Mouse (Mus musculus): ENCODE data around the gene Spef1. TPM values are rescaled to one million over a fixed set of nuclear protein-coding genes. Genes with fewer than 3 reads are reported as not detected.

The Spef1 gene
- polyA plus RNA-seq, 2 experiments, result 6.7 to 16.3 TPM

- ATAC-seq (ENCODE audit: low FRiP score, low read depth), result no peak
- no peak overlapping the region for H3K4me3 ChIP-seq (replicated peaks; ENCODE audit: low read length)
- no peaks in the 10 kb centered on the region for H3K27me3 ChIP-seq (ENCODE audit: control insufficient read depth, insufficient read depth, low read length)
- no peaks in the 10 kb centered on the region for H3K9me3 ChIP-seq (ENCODE audit: control insufficient read depth, low read length)
- DNase-seq (ENCODE audit: low spot score), result no peak
- H3K4me1 ChIP-seq (ENCODE audit: control insufficient read depth, insufficient read depth, low read length), result peaks cover 5% of the 10 kb centered on the region
- peaks cover 32% of the 10 kb centered on the region for H3K36me3 ChIP-seq (ENCODE audit: control insufficient read depth, insufficient read depth, low read length)
- no peak for TF ChIP-seq POLR2A (IDR thresholded peaks at IDR 0.05; ENCODE audit: borderline replicate concordance, extremely low read depth, insufficient read depth, insufficient read length)
- no peak overlapping the region for H3K9ac ChIP-seq (ENCODE audit: low read depth, low read length, severe bottlenecking)
- no peak overlapping the region for H3K4me2 ChIP-seq (replicated peaks; ENCODE audit: low read depth, low read length, severe bottlenecking)
- 92% methylated on average over 4 of the region's 4 CpGs for WGBS
- no peak overlapping the region for H3K27ac ChIP-seq (replicated peaks; ENCODE audit: low read depth, low read length)
These were observed 33.0 kb downstream of the Spef1 start for GRCm38 (mm10) chr2:131154036-131154435.

DNA sequence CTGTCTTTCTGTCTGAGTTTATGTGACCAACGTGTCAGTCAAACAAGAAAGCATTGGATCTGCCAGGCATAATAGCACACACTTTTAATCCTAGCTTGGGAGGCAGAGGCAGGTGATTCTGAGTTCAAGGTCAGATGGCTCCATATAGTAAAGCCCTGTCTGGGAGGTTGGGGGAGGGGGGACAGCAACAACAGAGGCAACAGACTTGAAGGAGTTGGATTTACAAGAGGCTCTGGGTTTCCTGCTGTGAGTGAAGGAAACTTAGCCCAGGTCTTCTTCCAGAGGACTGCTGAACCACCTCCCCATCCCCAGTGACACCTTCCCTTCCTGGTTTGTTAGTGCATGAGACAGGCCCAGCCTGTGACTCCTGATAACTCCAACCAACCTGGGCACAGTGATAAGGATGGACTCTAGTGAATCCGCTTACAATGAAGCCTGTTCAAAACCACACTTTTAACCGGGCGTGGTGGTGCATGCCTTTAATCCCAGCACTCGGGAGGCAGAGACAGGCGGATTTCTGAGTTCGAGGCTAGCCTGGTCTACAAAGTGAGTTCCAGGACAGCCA, 34.8 kb downstream of the Spef1 start:
- WGBS, result 94% methylated on average over 7 of the region's 7 CpGs
- no peak overlapping the region for H3K4me3 ChIP-seq (replicated peaks; ENCODE audit: low read length)
- no peak overlapping the region for H3K27ac ChIP-seq (replicated peaks; ENCODE audit: low read depth, low read length)
- ATAC-seq (ENCODE audit: low FRiP score, low read depth) (no peak), DNase-seq (ENCODE audit: low spot score) (no peak)
- H3K4me2 ChIP-seq (replicated peaks; ENCODE audit: low read depth, low read length, severe bottlenecking), result no peak overlapping the region
- H3K36me3 ChIP-seq (ENCODE audit: control insufficient read depth, insufficient read depth, low read length), result peaks cover 50% of the 10 kb centered on the region
- TF ChIP-seq POLR2A (IDR thresholded peaks at IDR 0.05; ENCODE audit: borderline replicate concordance, extremely low read depth, insufficient read depth, insufficient read length), result no peak
- H3K4me1 ChIP-seq (ENCODE audit: control insufficient read depth, insufficient read depth, low read length), result no peaks in the 10 kb centered on the region
- H3K9me3 ChIP-seq (ENCODE audit: control insufficient read depth, low read length), result no peaks in the 10 kb centered on the region
- no peaks in the 10 kb centered on the region for H3K27me3 ChIP-seq (ENCODE audit: control insufficient read depth, insufficient read depth, low read length)
- no peak overlapping the region for H3K9ac ChIP-seq (ENCODE audit: low read depth, low read length, severe bottlenecking)

DNA sequence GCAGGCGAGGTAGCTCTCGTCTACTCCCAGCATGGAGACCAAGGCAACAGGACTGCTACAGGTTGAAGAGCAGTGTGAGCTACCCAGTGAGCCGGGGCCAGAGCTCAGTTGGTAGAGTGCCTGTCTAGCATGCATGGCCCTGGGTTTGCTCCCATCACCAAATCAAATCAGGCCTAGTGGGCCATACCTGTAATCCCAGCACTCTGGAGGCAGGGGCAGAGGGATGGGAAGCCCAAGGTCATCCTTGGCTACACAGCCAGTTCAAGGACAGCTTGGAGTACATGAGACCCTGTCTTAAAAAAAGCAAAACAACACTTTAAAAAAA, 37.9 kb downstream of the Spef1 start:
- peaks cover 79% of the 10 kb centered on the region for H3K36me3 ChIP-seq (ENCODE audit: control insufficient read depth, insufficient read depth, low read length)
- 93% methylated on average over 3 of the region's 3 CpGs for whole genome bisulfite sequencing
- TF ChIP-seq POLR2A (IDR thresholded peaks at IDR 0.05; ENCODE audit: borderline replicate concordance, extremely low read depth, insufficient read depth, insufficient read length), result no peak

GRCm38 (mm10) chr2:131148353-131149253, 38.5 kb downstream of the Spef1 start:
- Histone ChIP-seq H3K9ac (ENCODE audit: low read depth, low read length, severe bottlenecking) (no peak overlapping the region), H3K27ac (replicated peaks; ENCODE audit: low read depth, low read length) (no peak overlapping the region), H3K9me3 (ENCODE audit: control insufficient read depth, low read length) (no peaks in the 10 kb centered on the region), H3K36me3 (ENCODE audit: control insufficient read depth, insufficient read depth, low read length) (peaks cover 83% of the 10 kb centered on the region), H3K27me3 (ENCODE audit: control insufficient read depth, insufficient read depth, low read length) (no peaks in the 10 kb centered on the region), H3K4me1 (ENCODE audit: control insufficient read depth, insufficient read depth, low read length) (no peaks in the 10 kb centered on the region), H3K4me2 (replicated peaks; ENCODE audit: low read depth, low read length, severe bottlenecking) (no peak overlapping the region), H3K4me3 (replicated peaks; ENCODE audit: low read length) (no peak overlapping the region)
- DNase-seq (ENCODE audit: low spot score) (no peak), ATAC-seq (ENCODE audit: low FRiP score, low read depth) (no peak)
- 84% methylated on average over 6 of the region's 8 CpGs for WGBS
- no peak for TF ChIP-seq POLR2A (IDR thresholded peaks at IDR 0.05; ENCODE audit: borderline replicate concordance, extremely low read depth, insufficient read depth, insufficient read length)

More for the DNA sequence above, 37.9 kb downstream of the Spef1 start:
- Histone ChIP-seq H3K4me3 (replicated peaks; ENCODE audit: low read length) (no peak overlapping the region), H3K27me3 (ENCODE audit: control insufficient read depth, insufficient read depth, low read length) (no peaks in the 10 kb centered on the region), H3K4me2 (replicated peaks; ENCODE audit: low read depth, low read length, severe bottlenecking) (no peak overlapping the region), H3K9me3 (ENCODE audit: control insufficient read depth, low read length) (no peaks in the 10 kb centered on the region), H3K27ac (replicated peaks; ENCODE audit: low read depth, low read length) (no peak overlapping the region), H3K9ac (ENCODE audit: low read depth, low read length, severe bottlenecking) (no peak overlapping the region), H3K4me1 (ENCODE audit: control insufficient read depth, insufficient read depth, low read length) (no peaks in the 10 kb centered on the region)
- no peak for ATAC-seq (ENCODE audit: low FRiP score, low read depth)
- DNase-seq (ENCODE audit: low spot score), result no peak

DNA sequence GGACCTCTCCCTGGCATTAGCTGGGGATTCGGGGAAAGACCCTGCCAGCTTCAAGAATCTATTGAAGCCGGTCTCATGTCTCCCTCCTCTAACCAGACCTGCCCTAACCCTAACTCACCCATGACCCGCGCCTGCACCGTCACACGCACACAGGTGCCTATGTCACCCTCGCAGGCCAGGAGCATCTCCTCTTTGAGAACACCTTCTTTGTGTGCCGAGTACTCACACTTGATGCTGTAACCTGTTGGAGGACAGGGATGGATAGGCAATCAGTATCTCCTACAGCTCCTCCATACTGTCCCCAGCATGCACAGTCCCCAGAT, 40.1 kb downstream of the Spef1 start:
- no peaks in the 10 kb centered on the region for H3K9me3 ChIP-seq (ENCODE audit: control insufficient read depth, low read length)
- ATAC-seq (ENCODE audit: low FRiP score, low read depth) (no peak), DNase-seq (ENCODE audit: low spot score) (no peak)
- H3K4me3 ChIP-seq (replicated peaks; ENCODE audit: low read length), result no peak overlapping the region
- TF ChIP-seq POLR2A (IDR thresholded peaks at IDR 0.05; ENCODE audit: borderline replicate concordance, extremely low read depth, insufficient read depth, insufficient read length), result no peak
- H3K36me3 ChIP-seq (ENCODE audit: control insufficient read depth, insufficient read depth, low read length), result peaks cover 86% of the 10 kb centered on the region
- no peaks in the 10 kb centered on the region for H3K27me3 ChIP-seq (ENCODE audit: control insufficient read depth, insufficient read depth, low read length)
- H3K27ac ChIP-seq (replicated peaks; ENCODE audit: low read depth, low read length), result no peak overlapping the region
- H3K9ac ChIP-seq (ENCODE audit: low read depth, low read length, severe bottlenecking), result no peak overlapping the region
- WGBS, result 90% methylated on average over 8 of the region's 8 CpGs
- no peak overlapping the region for H3K4me2 ChIP-seq (replicated peaks; ENCODE audit: low read depth, low read length, severe bottlenecking)
- no peaks in the 10 kb centered on the region for H3K4me1 ChIP-seq (ENCODE audit: control insufficient read depth, insufficient read depth, low read length)

Measured in limb, embryonic 14.5 days (tissue).